Mouse (Mus musculus) liver, embryonic 13.5 days (tissue): ENCODE data around the gene Hs3st6. TPM values are rescaled to one million over a fixed set of nuclear protein-coding genes. Genes with fewer than 3 reads are reported as not detected.
A peak's percentile ranks its signal among the peaks of the same experiment; 100 is the strongest.
"Not testable (repeated sequence)": the region's sequence is repeated elsewhere in the genome, so short reads cannot be mapped to it uniquely, and the experiment has no call there.

ENCODE experiments used
- ATAC-seq: fragments of 200-750 bp; cut with Nextera tagmentation; 2 replicates; pipeline ENCODE4 v1.8.0; 2017; ENCODE audit warnings: low read depth, mild to moderate bottlenecking, moderate number of reproducible peaks, moderate library complexity
- DNase-seq: peaks from one replicate; pipeline ENCODE4 v3.0.0; 2022
- H3K27ac ChIP-seq: fragments of 300-500 bp; sonication (generic); 2 replicates; pipeline ENCODE4 v1.5.1; 2015; ENCODE audit warnings: moderate library complexity, mild to moderate bottlenecking, inconsistent platforms
- H3K27me3 ChIP-seq: fragments of 300-500 bp; sonication (generic); 2 replicates; pipeline ENCODE4 v1.6.1; 2015; ENCODE audit warnings: mild to moderate bottlenecking, inconsistent platforms
- H3K36me3 ChIP-seq: fragments of 300-500 bp; sonication (generic); 2 replicates; pipeline ENCODE4 v1.6.1; 2015; ENCODE audit warnings: mild to moderate bottlenecking, inconsistent platforms
- H3K4me1 ChIP-seq: fragments of 300-500 bp; sonication (generic); replicated peaks from 2 replicates; pipeline ENCODE4 v1.6.1; 2015; ENCODE audit warnings: inconsistent platforms
- H3K4me2 ChIP-seq: fragments of 300-500 bp; sonication (generic); 2 replicates; pipeline ENCODE4 v1.6.1; 2015; ENCODE audit warnings: inconsistent platforms, mild to moderate bottlenecking, moderate library complexity
- H3K4me3 ChIP-seq: fragments of 300-500 bp; sonication (generic); replicated peaks from 2 replicates; pipeline ENCODE4 v1.5.1; 2015; ENCODE audit warnings: mild to moderate bottlenecking, inconsistent platforms
- H3K9ac ChIP-seq: fragments of 300-500 bp; sonication (generic); 2 replicates; pipeline ENCODE4 v1.6.1; 2015; ENCODE audit warnings: mild to moderate bottlenecking, inconsistent platforms
- H3K9me3 ChIP-seq: fragments of 300-500 bp; sonication (generic); replicated peaks from 2 replicates; pipeline ENCODE4 v1.6.1; 2016; ENCODE audit warnings: inconsistent platforms
- WGBS: fragments of 180-500 bp; shearing (Covaris S2); methylation state at CpG from one replicate; pipeline ENCODE4 v1.1.7; 2015; ENCODE audit not compliant: insufficient replicate concordance; 5-methylcytosine and 5-hydroxymethylcytosine counted together
- polyA plus RNA-seq: library from polyadenylated mRNA; unstranded; fragments of >200 nt; fragmentation: Nextera tagmentation; extraction: Ambion mirVana; gene quantifications from 2 replicates; pipeline ENCODE4 v1.2.1, GENCODE M21; 2015

The Hs3st6 gene
- polyA plus RNA-seq, 1 experiment from 2014 or later: not detected

DNA sequence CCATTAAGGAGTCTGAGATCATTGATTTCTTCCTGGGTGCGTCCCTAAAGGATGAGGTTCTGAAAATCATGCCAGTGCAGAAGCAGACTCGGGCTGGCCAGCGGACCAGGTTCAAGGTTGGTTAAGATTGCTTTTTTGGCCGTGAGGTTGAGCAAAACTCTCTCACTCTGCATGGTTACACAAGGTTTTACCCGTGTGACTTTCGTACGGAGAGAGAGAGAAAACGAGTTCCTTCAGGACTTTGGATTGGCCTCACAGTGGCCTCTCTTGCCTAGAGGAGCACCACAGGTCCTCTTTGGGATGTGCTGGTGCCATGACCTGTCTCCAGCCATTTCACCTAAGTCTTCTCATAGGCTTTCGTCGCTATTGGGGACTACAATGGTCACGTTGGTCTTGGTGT, 32.2 kb upstream of the Hs3st6 start:
- DNase-seq, H3K9me3 ChIP-seq, ATAC-seq, H3K27me3 ChIP-seq: not testable (repeated sequence)
- Histone ChIP-seq H3K4me3 (peak overlapping the region; percentile 82), H3K4me1 (peaks cover 52% of the 10 kb centered on the region), H3K4me2 (peak overlapping the region; percentile 87), H3K36me3 (peaks cover 51% of the 10 kb centered on the region), H3K27ac (peak overlapping the region; percentile 84), H3K9ac (peak overlapping the region; percentile 91)
- 0% methylated on average over 11 of the region's 11 CpGs for WGBS

DNA sequence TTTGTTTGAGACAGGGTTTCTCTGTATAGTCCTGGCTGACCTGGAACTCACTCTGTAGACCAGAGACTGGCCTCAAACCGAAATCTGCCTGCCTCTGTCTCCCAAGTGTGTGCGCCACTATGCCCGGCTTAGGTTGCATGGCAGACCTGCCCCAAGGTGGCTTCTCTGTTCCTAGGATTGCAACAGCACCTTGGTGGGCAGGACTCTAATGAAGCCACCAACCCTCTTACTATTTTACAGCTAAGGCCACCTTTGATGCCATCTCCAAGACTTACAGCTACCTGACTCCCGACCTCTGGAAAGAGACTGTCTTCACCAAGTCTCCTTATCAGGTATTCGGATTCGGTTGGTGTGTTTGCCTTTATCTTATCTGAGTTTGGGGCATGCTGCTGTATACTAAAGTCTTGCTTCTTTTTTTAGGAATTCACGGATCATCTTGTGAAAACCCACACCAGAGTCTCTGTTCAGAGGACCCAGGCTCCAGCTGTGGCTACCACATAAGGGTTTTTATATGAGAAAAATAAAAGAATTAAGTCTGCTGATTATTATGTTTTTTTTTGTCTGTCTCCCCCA, 31.3 kb upstream of the Hs3st6 start:
- not testable (repeated sequence) for ATAC-seq, H3K27me3 ChIP-seq, H3K9me3 ChIP-seq
- peak overlapping the region; percentile 87 for H3K4me2 ChIP-seq
- peak overlapping the region; percentile 89 for H3K27ac ChIP-seq
- H3K36me3 ChIP-seq: peaks cover 43% of the 10 kb centered on the region
- WGBS: 11% methylated on average over 7 of the region's 7 CpGs
- H3K4me1 ChIP-seq: peaks cover 58% of the 10 kb centered on the region
- peak overlapping the region; percentile 91 for H3K9ac ChIP-seq
- peak; percentile 21 for DNase-seq
- H3K4me3 ChIP-seq: peak overlapping the region; percentile 82

DNA sequence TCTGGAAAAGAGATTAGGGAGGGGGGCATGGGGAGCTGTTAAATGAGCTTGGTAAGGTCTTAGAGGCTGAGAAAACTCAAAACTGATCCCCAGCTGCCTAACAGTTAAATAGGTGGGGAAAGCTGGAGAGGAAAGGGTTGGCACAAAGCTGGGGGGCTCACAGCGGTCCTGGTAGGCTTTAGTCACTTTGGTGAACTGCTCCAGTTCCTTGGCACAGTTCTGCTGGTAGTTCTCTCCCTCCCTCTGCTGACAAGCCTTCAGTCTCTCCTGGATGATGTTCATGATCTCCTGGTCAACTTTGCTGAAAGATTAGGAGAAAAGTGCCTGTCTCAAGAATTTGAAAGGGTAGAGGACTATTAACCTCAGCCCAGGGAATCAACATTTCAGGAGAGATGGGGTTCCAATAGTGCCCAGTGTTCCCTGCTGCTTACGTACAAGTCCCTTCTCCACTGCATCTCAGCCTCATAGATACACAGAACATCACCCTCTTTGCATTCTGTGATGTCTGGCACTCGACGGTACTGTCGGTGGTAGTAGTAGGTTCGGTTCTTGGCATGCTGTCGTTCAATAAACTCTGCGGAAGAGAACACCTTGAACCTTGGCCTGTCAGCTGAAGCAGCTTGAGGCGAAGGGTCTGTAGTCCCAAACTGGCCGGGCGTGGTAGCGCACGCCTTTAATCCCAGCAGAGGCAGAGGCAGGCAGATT, 30.4 kb upstream of the Hs3st6 start:
- WGBS: 14% methylated on average over 13 of the region's 13 CpGs
- Histone ChIP-seq H3K36me3 (peaks cover 34% of the 10 kb centered on the region), H3K27ac (peak overlapping the region; percentile 89), H3K4me2 (peak overlapping the region; percentile 87), H3K4me1 (peaks cover 58% of the 10 kb centered on the region), H3K9ac (peak overlapping the region; percentile 91), H3K4me3 (peak overlapping the region; percentile 82), H3K27me3 (no peaks in the 10 kb centered on the region), H3K9me3 (no peaks in the 10 kb centered on the region)
- ATAC-seq: no peak
- DNase-seq: peak; percentile 30

DNA sequence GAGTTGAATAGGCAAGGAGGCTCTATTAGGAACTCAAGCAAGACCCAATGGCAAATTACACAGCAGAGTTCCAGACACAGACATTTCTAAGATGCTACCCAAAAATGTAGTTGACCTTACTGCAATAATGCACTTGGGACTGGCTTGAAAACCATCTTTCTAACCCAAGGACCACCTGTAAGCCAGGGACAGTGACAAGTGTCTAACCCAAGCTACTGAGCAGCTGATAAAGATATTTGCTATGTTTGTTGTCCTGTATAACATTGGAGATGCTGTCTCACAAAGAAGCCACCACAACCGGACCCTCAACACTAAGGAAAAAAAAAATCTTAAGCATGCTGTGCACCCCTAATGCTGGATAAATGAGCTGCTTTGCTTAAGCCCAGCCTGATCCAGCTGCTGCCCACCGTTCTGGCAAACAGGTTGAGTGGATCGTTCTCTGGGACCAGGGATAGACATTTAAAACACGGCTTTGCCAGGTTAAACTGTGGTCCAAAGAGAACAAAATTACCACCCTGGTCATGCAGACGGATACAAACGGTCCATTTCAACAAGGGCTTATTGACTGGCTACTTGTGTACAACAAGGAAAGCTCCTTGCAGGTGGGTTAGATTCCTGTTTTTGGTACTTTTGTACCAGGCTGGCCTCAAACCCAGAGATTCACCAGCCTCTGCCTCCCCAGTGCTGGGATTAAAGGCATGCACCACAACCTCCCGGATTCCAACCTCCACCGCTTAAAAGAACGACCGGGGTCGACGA, 29.5 kb upstream of the Hs3st6 start:
- H3K27me3 ChIP-seq: 0 out of 2 replicates have a peak, but pooled peaks cover 9% of the 10 kb centered on the region
- peak overlapping the region; percentile 87 for H3K4me2 ChIP-seq
- H3K4me3 ChIP-seq: peak overlapping the region; percentile 82
- no peak for DNase-seq
- no peaks in the 10 kb centered on the region for H3K9me3 ChIP-seq
- under 1% methylated on average over 12 of the region's 12 CpGs for WGBS
- no peak for ATAC-seq
- peaks cover 48% of the 10 kb centered on the region for H3K4me1 ChIP-seq
- H3K9ac ChIP-seq: peak overlapping the region; percentile 91
- peaks cover 24% of the 10 kb centered on the region for H3K36me3 ChIP-seq
- H3K27ac ChIP-seq: peak overlapping the region; percentile 89

DNA sequence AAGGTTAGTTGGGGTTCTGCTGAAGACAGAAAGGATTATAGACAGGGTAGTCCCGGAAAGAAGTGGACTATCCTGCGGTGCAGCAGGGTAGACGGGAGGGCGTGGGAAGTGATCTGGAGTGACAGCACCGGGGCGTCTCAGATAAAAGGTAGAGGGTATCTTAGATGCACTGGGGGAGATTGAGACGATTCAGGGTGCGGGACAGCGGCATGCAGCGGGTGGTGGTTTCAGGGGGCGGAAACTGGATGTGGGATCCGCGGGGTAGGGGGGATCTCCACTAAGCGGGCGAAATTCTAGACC, 29.0 kb upstream of the Hs3st6 start:
- peak; percentile 61 for ATAC-seq
- H3K9me3 ChIP-seq: no peaks in the 10 kb centered on the region
- peaks cover 21% of the 10 kb centered on the region for H3K36me3 ChIP-seq
- 0 out of 2 replicates have a peak, but pooled peaks cover 13% of the 10 kb centered on the region for H3K27me3 ChIP-seq
- no peak for DNase-seq
- H3K4me1 ChIP-seq: peaks cover 43% of the 10 kb centered on the region
- peak overlapping the region; percentile 91 for H3K9ac ChIP-seq
- H3K4me3 ChIP-seq: peak overlapping the region; percentile 82
- under 1% methylated on average over 15 of the region's 15 CpGs for WGBS
- H3K4me2 ChIP-seq: peak overlapping the region; percentile 87
- H3K27ac ChIP-seq: peak overlapping the region; percentile 89

DNA sequence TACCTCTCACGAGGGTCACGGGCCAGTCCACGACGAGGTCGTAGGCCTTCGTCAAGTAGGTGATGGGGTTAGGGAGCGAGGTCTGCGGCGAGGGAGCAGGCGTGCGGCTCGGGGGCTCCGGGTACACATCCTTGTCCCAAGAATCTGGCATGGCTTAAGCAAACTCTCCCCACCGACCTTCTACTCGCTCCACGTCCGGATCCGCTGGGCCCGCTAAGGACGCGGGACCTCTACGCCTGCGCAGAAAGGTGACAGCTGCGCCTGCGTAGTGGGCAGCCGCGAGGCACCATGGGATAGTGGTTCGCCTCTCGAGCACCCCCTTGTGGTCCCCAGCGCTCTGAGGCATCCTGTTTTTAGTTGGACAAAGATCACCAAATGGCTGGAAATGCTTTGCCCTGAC, 28.6 kb upstream of the Hs3st6 start, which contains the start of gene Ndufb10:
Gene Ndufb10, minus strand, starts transcription at position 295 of the 400 bp plus-strand sequence.
- WGBS: under 1% methylated on average over 30 of the region's 30 CpGs
- ATAC-seq: peak; percentile 74
- Histone ChIP-seq H3K9me3 (no peaks in the 10 kb centered on the region), H3K36me3 (peaks cover 21% of the 10 kb centered on the region), H3K4me2 (peak within 1 kb of the TSS; percentile 87), H3K27me3 (0 out of 2 replicates have a peak, but pooled peaks cover 13% of the 10 kb centered on the region), H3K4me1 (peaks cover 40% of the 10 kb centered on the region), H3K4me3 (peak within 1 kb of the TSS; percentile 82), H3K27ac (peak within 1 kb of the TSS; percentile 89), H3K9ac (peak within 1 kb of the TSS; percentile 91)
- peak; percentile 92 for DNase-seq

DNA sequence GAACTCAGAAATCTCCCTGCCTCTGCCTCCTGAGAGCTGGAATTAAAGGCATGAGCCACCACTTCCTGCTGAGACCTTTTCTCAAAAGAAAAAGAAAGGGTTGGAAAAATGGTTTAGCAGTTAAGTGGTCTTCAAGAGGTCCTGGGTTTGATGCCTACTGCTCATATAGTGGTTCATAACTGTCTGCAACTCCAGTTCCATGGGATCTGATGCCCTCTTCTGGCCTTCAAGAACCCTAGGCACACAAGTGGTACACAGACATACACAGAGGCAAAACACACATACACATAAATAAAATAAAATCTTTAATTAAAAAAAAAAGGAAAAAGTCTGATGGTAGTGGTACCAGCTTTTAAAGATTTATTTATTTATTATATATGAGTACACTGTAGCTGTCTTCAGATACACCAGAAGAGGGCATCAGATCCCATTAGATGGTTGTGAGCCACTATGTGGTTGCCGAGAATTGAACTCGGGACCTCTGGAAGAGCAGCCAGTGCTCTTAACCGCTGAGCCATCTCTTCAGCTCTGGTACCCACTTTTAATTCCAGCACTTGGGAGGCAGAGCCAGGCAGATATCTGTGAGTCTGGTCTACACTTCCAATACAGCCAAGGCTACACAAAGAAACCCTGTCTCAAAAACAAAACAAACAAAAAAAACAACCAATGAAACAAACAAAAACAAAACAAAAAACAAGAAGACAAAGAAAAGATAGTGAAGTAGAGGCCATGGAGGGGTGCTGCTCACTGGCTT, 27.0 kb upstream of the Hs3st6 start:
- 61% methylated on average over 3 of the region's 3 CpGs for WGBS
- Histone ChIP-seq H3K36me3 (peaks cover 18% of the 10 kb centered on the region), H3K27ac (no peak overlapping the region), H3K9me3 (no peaks in the 10 kb centered on the region), H3K4me1 (peaks cover 37% of the 10 kb centered on the region), H3K27me3 (0 out of 2 replicates have a peak, but pooled peaks cover 14% of the 10 kb centered on the region), H3K4me2 (no peak overlapping the region), H3K4me3 (no peak overlapping the region), H3K9ac (no peak overlapping the region)
- DNase-seq (no peak), ATAC-seq (no peak)

DNA sequence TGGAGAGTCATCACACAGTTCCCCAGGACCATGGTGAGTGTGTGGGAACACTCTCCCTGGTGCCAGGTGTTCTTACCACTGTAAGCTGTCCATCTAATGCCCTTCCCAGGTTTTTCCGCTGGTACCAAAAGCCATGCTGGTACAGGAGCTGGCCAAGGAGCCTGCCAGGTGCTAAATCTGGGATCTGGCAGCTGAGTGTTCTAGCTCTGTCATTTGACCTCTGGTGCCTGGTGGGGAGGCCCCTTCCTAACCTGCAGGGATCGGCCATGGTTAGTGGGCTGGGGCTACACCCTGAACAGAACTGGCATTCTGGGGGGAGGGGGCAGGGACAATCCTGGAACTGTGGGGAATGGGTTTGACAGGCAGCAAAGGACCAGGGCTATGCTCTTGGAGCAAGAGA, 25.2 kb upstream of the Hs3st6 start, which contains the start of gene Rpl3l:
Gene Rpl3l, plus strand, starts transcription at position 203 of the 400 bp plus-strand sequence.
- Histone ChIP-seq H3K4me1 (peaks cover 21% of the 10 kb centered on the region), H3K36me3 (peaks cover 1% of the 10 kb centered on the region), H3K4me2 (no peak within 1 kb of the TSS), H3K4me3 (no peak within 1 kb of the TSS), H3K27ac (no peak within 1 kb of the TSS), H3K9me3 (no peaks in the 10 kb centered on the region), H3K9ac (no peak within 1 kb of the TSS), H3K27me3 (0 out of 2 replicates have a peak, but pooled peaks cover 16% of the 10 kb centered on the region)
- ATAC-seq (no peak), DNase-seq (no peak)
- 55% methylated on average over 2 of the region's 2 CpGs for WGBS

DNA sequence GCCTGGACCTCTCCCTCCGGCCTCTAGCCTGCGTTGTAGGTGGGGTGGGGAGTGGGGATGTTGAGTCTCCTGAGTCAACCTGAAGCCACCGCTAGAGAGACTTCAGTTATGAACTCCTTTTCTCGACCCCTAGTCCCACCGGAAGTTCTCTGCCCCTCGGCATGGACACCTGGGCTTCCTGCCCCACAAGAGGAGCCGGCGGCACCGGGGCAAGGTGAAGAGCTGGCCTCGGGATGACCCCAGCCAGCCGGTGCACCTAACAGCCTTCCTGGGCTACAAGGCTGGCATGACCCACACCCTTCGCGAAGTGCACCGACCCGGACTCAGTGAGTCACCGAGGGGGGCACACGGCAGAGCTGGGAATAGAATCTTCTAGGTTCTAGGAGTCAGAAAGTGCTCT, 24.6 kb upstream of the Hs3st6 start:
- H3K4me2 ChIP-seq: no peak overlapping the region
- H3K4me3 ChIP-seq: no peak overlapping the region
- 63% methylated on average over 17 of the region's 17 CpGs for WGBS
- H3K36me3 ChIP-seq: no peaks in the 10 kb centered on the region
- peaks cover 15% of the 10 kb centered on the region for H3K4me1 ChIP-seq
- no peak for DNase-seq
- no peak for ATAC-seq
- H3K9ac ChIP-seq: no peak overlapping the region
- 0 out of 2 replicates have a peak, but pooled peaks cover 16% of the 10 kb centered on the region for H3K27me3 ChIP-seq
- H3K27ac ChIP-seq: no peak overlapping the region
- H3K9me3 ChIP-seq: no peaks in the 10 kb centered on the region

DNA sequence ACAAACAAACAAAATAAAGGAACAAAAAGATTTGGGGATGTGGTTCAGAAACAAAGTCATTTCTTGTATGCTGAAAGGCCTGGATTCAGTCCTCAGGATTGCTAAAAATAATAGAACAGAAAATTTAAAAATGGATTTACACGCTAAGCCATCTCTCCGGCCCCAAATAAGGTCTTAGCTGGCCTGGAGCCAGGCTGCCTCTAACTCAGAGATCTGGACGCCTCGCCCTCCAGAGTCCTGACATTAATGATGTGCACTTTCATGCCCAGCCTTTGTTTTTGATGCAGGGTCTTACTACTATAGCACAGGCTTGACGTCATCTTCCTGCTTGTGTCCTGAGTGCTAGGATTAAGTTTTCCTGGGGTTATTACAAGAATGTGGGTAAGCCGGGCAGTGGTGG, 23.7 kb upstream of the Hs3st6 start:
- no peak for DNase-seq
- no peaks in the 10 kb centered on the region for H3K36me3 ChIP-seq
- no peak overlapping the region for H3K27ac ChIP-seq
- H3K9ac ChIP-seq: no peak overlapping the region
- no peak overlapping the region for H3K4me3 ChIP-seq
- H3K27me3 ChIP-seq: 0 out of 2 replicates have a peak, but pooled peaks cover 16% of the 10 kb centered on the region
- peaks cover 10% of the 10 kb centered on the region for H3K4me1 ChIP-seq
- H3K9me3 ChIP-seq: no peaks in the 10 kb centered on the region
- 73% methylated on average over 6 of the region's 6 CpGs for WGBS
- no peak overlapping the region for H3K4me2 ChIP-seq
- ATAC-seq: no peak
